Mouse (Mus musculus) lung, embryonic 14.5 days (tissue): ENCODE measurements at regions not wholly inside any gene's neighbourhood (a gene's known extent, or its start where the extent isn't known, plus 50 kb on each side); places are given as distances from the start of the nearest gene placed in this dataset.

Source experiments
- ATAC-seq: fragments of 200-750 bp; cut with Nextera tagmentation; 2 replicates; pipeline ENCODE4 v1.8.0; 2017; ENCODE audit warnings: mild to moderate bottlenecking, moderate TSS enrichment, moderate library complexity; ENCODE audit not compliant: insufficient read depth
- DNase-seq: peaks from one replicate; pipeline ENCODE4 v3.0.0-alpha.2; 2015
- H3K27ac ChIP-seq: fragments of 300-500 bp; sonication (generic); 2 replicates; pipeline ENCODE4 v1.5.1; 2014; ENCODE audit warnings: low read depth, mild to moderate bottlenecking, moderate library complexity
- H3K27me3 ChIP-seq: fragments of 300-500 bp; sonication (generic); 2 replicates; pipeline ENCODE4 v1.6.1; 2014; ENCODE audit warnings: low read length, control low read depth; ENCODE audit not compliant: insufficient read depth
- H3K36me3 ChIP-seq: fragments of 300-500 bp; sonication (generic); 2 replicates; pipeline ENCODE4 v1.6.1; 2014; ENCODE audit warnings: control low read depth; ENCODE audit not compliant: insufficient read depth
- H3K4me1 ChIP-seq: fragments of 300-500 bp; sonication (generic); 2 replicates; pipeline ENCODE4 v1.6.1; 2014; ENCODE audit warnings: antibody characterized with exemption, control low read depth; ENCODE audit not compliant: insufficient read depth
- H3K4me2 ChIP-seq: fragments of 300-500 bp; sonication (generic); 2 replicates; pipeline ENCODE4 v1.6.1; 2014; ENCODE audit warnings: mild to moderate bottlenecking
- H3K4me3 ChIP-seq: fragments of 300-500 bp; sonication (generic); 2 replicates; pipeline ENCODE4 v1.5.1; 2014; ENCODE audit warnings: low read depth, low read length
- H3K9ac ChIP-seq: fragments of 300-500 bp; sonication (generic); 2 replicates; pipeline ENCODE4 v1.6.1; 2014
- H3K9me3 ChIP-seq: fragments of 300-500 bp; sonication (generic); 2 replicates; pipeline ENCODE4 v1.6.1; 2016; ENCODE audit warnings: low read depth, low read length, control low read depth
- CTCF ChIP-seq: IDR thresholded peaks from 2 replicates; pipeline ENCODE4 v1.5.1; 2016; ENCODE audit warnings: antibody characterized with exemption, low read depth
- WGBS: fragments of 180-500 bp; shearing (Covaris S2); extraction: QIAGEN DNeasy Blood & Tissue Kit; methylation state at CpG from one replicate; pipeline ENCODE4 v1.1.7; 2014; 5-methylcytosine and 5-hydroxymethylcytosine counted together

GRCm38 (mm10) chr3:9373896-9374295 is 236.0 kb downstream of the Zfp704 start:
- no peaks in the 10 kb centered on the region for H3K27me3 ChIP-seq
- ATAC-seq (no peak), DNase-seq (no peak)
- no peaks in the 10 kb centered on the region for H3K4me1 ChIP-seq
- H3K9me3 ChIP-seq, result no peaks in the 10 kb centered on the region
- H3K36me3 ChIP-seq, result no peaks in the 10 kb centered on the region
- WGBS, result 63% methylated on average over 1 of the region's 1 CpGs
- TF ChIP-seq CTCF, result no peak
- H3K27ac ChIP-seq, result no peak overlapping the region
- no peak overlapping the region for H3K4me2 ChIP-seq
- no peak overlapping the region for H3K9ac ChIP-seq
- H3K4me3 ChIP-seq, result no peak overlapping the region

GRCm38 (mm10) chr3:9370096-9370495 is 239.8 kb downstream of the Zfp704 start:
- no peaks in the 10 kb centered on the region for H3K36me3 ChIP-seq
- no peak for DNase-seq
- peak; percentile 33 for TF ChIP-seq CTCF
- no peaks in the 10 kb centered on the region for H3K4me1 ChIP-seq
- H3K9me3 ChIP-seq, result no peaks in the 10 kb centered on the region
- no peak overlapping the region for H3K27ac ChIP-seq
- 81% methylated on average over 2 of the region's 2 CpGs for WGBS
- no peak for ATAC-seq
- H3K4me3 ChIP-seq, result no peak overlapping the region
- no peak overlapping the region for H3K9ac ChIP-seq
- no peak overlapping the region for H3K4me2 ChIP-seq
- no peaks in the 10 kb centered on the region for H3K27me3 ChIP-seq

- Histone ChIP-seq H3K4me2 (no peak overlapping the region), H3K27ac (no peak overlapping the region), H3K36me3 (no peaks in the 10 kb centered on the region), H3K9ac (no peak overlapping the region), H3K9me3 (no peaks in the 10 kb centered on the region), H3K4me1 (no peaks in the 10 kb centered on the region), H3K4me3 (no peak overlapping the region), H3K27me3 (no peaks in the 10 kb centered on the region)
- TF ChIP-seq CTCF, result no peak
- 67% methylated on average over 9 of the region's 9 CpGs for WGBS
- no peak for ATAC-seq
- no peak for DNase-seq
Observed at GRCm38 (mm10) chr3:9365791-9366190, 244.1 kb downstream of the Zfp704 start.

- 94% methylated on average over 8 of the region's 8 CpGs for WGBS
- no peaks in the 10 kb centered on the region for H3K9me3 ChIP-seq
- H3K4me1 ChIP-seq, result no peaks in the 10 kb centered on the region
- no peaks in the 10 kb centered on the region for H3K36me3 ChIP-seq
- no peaks in the 10 kb centered on the region for H3K27me3 ChIP-seq
- TF ChIP-seq CTCF, result no peak
- DNase-seq (no peak), ATAC-seq (no peak)
- no peak overlapping the region for H3K27ac ChIP-seq
- no peak overlapping the region for H3K4me2 ChIP-seq
- H3K4me3 ChIP-seq, result no peak overlapping the region
- no peak overlapping the region for H3K9ac ChIP-seq
Observed at GRCm38 (mm10) chr3:9359186-9359585, 250.7 kb downstream of the Zfp704 start.

DNA sequence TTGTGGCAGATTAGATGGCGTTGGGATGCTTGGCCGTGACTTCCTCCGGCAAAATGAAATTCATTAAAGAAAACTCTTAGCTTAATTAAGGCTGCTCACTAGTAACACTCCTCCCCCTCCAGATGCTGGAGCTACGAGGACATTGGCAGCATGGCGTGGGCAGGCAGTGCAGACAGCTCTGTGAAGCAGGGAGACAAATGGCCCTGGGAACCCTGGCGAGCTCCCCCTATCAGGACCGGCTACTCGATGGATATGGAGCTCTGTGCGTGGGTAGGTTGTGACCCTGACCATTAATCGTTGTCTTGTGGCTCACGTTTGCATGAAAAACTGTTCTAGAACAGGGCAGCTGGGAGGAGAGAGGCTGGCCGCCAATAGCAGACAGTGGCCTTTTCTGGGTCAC is 251.8 kb downstream of the Zfp704 start:
- ATAC-seq (no peak), DNase-seq (no peak)
- H3K4me3 ChIP-seq, result no peak overlapping the region
- no peak for TF ChIP-seq CTCF
- WGBS, result 35% methylated on average over 12 of the region's 12 CpGs
- no peak overlapping the region for H3K27ac ChIP-seq
- H3K9ac ChIP-seq, result no peak overlapping the region
- no peaks in the 10 kb centered on the region for H3K27me3 ChIP-seq
- no peaks in the 10 kb centered on the region for H3K9me3 ChIP-seq
- H3K4me2 ChIP-seq, result no peak overlapping the region
- H3K4me1 ChIP-seq, result no peaks in the 10 kb centered on the region
- no peaks in the 10 kb centered on the region for H3K36me3 ChIP-seq

DNA sequence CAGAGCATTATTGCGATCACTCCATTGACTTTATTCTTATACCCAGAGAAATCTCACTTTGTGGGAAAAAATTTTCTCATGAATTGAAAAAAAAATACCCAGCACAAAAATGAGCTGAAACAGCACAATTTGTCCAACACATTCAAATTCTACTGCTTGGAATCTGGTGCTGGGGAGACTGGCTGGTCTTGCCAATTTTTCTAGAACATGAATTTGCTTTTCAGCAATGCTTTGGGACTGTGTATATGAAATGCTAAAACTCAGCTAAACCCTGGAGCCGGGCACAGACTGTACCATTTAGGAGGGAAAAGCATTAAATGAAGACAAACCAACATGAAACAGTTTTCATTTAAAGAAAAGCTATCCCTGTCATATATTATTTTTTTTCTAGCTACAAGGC is 252.2 kb downstream of the Zfp704 start:
- TF ChIP-seq CTCF, result no peak
- H3K4me2 ChIP-seq, result no peak overlapping the region
- DNase-seq (no peak), ATAC-seq (no peak)
- no peak overlapping the region for H3K4me3 ChIP-seq
- no peaks in the 10 kb centered on the region for H3K27me3 ChIP-seq
- WGBS, result 84% methylated on average over 2 of the region's 2 CpGs
- no peak overlapping the region for H3K27ac ChIP-seq
- H3K9me3 ChIP-seq, result no peaks in the 10 kb centered on the region
- no peaks in the 10 kb centered on the region for H3K36me3 ChIP-seq
- H3K4me1 ChIP-seq, result no peaks in the 10 kb centered on the region
- no peak overlapping the region for H3K9ac ChIP-seq

- H3K27ac ChIP-seq, result no peak overlapping the region
- no peak overlapping the region for H3K9ac ChIP-seq
- ATAC-seq (no peak), DNase-seq (no peak)
- H3K4me2 ChIP-seq, result no peak overlapping the region
- H3K4me3 ChIP-seq, result no peak overlapping the region
- no peaks in the 10 kb centered on the region for H3K36me3 ChIP-seq
- no peak for TF ChIP-seq CTCF
- no peaks in the 10 kb centered on the region for H3K4me1 ChIP-seq
- no peaks in the 10 kb centered on the region for H3K9me3 ChIP-seq
- no peaks in the 10 kb centered on the region for H3K27me3 ChIP-seq
- 46% methylated on average over 4 of the region's 4 CpGs for WGBS
Observed at GRCm38 (mm10) chr3:9355875-9356274, 254.0 kb downstream of the Zfp704 start.

DNA sequence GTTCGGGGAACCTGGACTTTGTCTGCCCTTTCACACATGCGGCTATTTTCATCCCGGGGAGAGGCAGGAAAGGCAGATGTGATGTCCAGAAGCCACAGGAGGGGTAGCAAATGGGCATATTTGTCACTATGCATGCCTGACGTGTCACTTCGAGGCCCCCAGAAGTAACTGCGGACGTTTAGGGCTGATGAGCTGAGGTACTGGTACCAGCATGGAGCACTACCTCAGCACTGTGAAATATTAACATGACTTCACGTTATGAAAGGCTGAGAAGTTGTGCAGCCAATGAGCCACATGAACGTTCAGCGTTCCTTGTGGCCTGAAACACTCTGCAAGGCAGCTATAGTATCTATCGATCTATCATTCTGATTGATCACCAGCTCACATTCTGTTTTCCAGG is 255.1 kb downstream of the Zfp704 start:
- Histone ChIP-seq H3K9ac (no peak overlapping the region), H3K4me3 (no peak overlapping the region), H3K9me3 (no peaks in the 10 kb centered on the region), H3K4me1 (no peaks in the 10 kb centered on the region), H3K27ac (no peak overlapping the region), H3K27me3 (no peaks in the 10 kb centered on the region), H3K36me3 (no peaks in the 10 kb centered on the region), H3K4me2 (no peak overlapping the region)
- no peak for ATAC-seq
- DNase-seq, result no peak
- no peak for TF ChIP-seq CTCF
- WGBS, result 65% methylated on average over 11 of the region's 11 CpGs
